Mouse (Mus musculus) erythroblast, adult 5-6 weeks (primary cell): ENCODE measurements around the gene Cyp3a25. TPM values are rescaled to one million over a fixed set of nuclear protein-coding genes. Genes with fewer than 3 reads are reported as not detected.
"Not testable (repeated sequence)": the region's sequence is repeated elsewhere in the genome, so short reads cannot be mapped to it uniquely, and the experiment has no call there.

Experiments
- ATAC-seq: replicated peaks from 2 replicates; pipeline ENCODE4 v1.8.0; 2016; ENCODE audit warnings: moderate number of reproducible peaks, mild to moderate bottlenecking, moderate TSS enrichment, inconsistent platforms; ENCODE audit not compliant: poor library complexity, low FRiP score, severe bottlenecking
- total RNA-seq, 2 experiments: library from RNA; stranded (forward) in 1 of 2; stranded (reverse) in 1 of 2; fragments of 150-400 nt in 1 of 2; fragments of 200-764, 138-1000 nt in 1 of 2; gene quantifications; 2 replicates each; pipeline versions ENCODE4 v1.2.3 to v1.2.4; 2015 to 2017; ENCODE audit warnings: low replicate concordance in 2 of 2

Cyp3a25 gene
- total RNA-seq (2015; ENCODE audit: low replicate concordance): not detected in 2 replicates
- not detected in 2 replicates for total RNA-seq (2017; ENCODE audit: low replicate concordance)

DNA sequence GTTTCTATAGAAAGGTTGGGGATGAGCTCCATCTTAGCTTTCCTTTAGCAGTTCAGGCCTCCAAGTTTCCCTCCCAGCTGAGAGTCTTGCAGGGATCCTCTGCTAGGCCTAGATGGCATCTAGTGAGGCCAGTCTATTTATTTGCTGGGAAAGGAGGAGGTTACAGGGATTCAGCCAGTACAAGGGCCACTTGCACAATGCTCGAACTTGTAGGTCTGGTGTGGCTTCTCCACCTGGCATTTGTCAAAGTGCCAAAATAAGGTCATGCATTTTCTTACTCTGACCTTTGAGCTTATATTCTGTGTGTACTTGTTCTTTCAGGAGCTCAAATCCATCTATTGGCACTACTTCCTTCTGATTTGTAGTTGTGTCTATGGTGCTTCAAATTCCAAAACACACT, at the start of gene Cyp3a25:
Cyp3a25 (minus strand) TSS at position 110 of the 400 bp plus-strand sequence.
- ATAC-seq: not testable (repeated sequence)

DNA sequence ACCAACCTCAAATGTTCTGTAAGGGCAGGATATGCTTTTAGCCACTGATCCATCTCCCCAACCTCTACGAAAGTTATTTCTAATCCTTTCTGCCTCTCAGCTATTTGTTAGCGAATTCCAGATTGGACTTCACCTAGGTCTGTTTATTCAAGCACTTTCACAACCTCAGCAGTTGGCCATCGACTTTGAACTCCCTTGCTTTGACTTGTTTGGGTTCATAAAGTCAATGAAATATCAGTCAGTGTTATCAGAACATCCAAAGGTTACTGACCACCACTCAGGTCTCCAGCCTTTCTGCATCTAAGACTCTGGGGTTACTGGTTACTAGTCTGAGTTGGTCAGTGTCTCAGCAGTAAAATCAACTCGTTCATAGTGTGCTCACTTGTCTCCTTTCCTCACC, 11.7 kb upstream of the Cyp3a25 start:
- ATAC-seq: no peak

DNA sequence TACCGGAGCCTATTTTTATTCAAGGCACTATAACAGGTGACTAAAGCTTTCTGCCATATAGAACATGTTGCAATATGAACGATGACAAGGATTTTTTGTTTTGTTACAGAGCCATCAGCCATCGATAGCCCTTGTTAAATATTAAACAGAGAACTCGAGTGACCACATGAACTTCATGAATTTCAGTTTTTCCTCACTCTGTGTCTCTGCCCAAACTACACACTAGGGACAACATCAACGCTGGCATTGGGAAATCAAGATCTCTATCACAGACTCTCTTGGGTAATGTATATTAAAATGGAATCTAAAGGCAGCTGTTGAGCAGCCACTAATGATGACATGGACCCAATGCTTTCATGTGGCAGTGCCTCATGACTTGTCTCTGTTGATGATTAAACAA, 8.9 kb upstream of the Cyp3a25 start:
- no peak for ATAC-seq

DNA sequence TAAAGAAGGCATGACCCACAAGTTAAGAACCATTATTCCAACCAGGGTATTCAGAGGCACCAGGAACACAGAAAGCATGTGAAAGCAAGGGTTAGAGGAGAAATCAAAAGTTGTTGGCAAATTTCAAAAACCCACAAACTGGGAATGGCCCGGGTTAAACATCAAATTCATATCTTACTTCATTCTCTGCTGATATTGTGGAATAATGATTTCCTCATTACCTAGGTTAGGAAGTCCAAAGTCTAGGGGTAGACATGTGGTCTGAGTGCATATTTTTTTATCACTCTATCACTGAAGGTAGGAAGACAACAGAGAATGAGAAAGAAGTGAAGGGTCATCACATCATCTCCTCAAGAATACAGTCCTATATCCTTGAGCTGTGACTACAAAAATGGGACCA, 1.8 kb upstream of the Cyp3a25 start:
- ATAC-seq: no peak

DNA sequence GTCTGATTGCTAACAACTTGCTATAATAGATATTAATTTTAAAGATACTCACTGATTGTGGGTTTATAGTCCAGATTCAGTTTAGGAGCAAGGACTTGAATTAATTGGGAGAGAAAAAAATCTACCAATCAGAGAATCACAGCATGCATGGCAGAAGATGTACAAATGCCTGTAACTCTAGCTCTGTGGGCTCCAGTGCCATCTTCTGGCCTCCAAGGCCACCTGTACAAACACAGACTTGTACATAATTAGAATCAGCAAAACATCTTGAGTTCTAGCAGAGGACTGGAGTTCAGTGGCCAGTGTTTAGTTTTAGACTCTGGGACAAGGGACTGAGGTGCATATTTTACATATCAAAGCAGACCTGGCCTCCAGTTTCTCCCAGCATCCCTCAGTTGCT, 42.3 kb downstream of the Cyp3a25 start:
- ATAC-seq: no peak

Other genes with a start within 250 kb of the Cyp3a25 start
- gene Cyp3a44, start 203.7 kb downstream of the Cyp3a25 start, total RNA-seq (2015; ENCODE audit: low replicate concordance): not detected in 2 replicates
- not detected in 2 replicates for gene Cyp3a44, start 203.7 kb downstream of the Cyp3a25 start, total RNA-seq (2017; ENCODE audit: low replicate concordance)
- not detected in 2 replicates for gene Cyp3a11, start 129.7 kb downstream of the Cyp3a25 start, total RNA-seq (2015; ENCODE audit: low replicate concordance)
- gene Cyp3a11, start 129.7 kb downstream of the Cyp3a25 start, total RNA-seq (2017; ENCODE audit: low replicate concordance): 0.43 TPM in 1 of 2 replicates, not detected in the other
- not detected in 2 replicates for gene Cyp3a59, start 69.6 kb upstream of the Cyp3a25 start, total RNA-seq (2015; ENCODE audit: low replicate concordance)
- not detected in 2 replicates for gene Cyp3a59, start 69.6 kb upstream of the Cyp3a25 start, total RNA-seq (2017; ENCODE audit: low replicate concordance)
- not detected in 2 replicates for gene Gm5565, start 150.9 kb upstream of the Cyp3a25 start, total RNA-seq (2015; ENCODE audit: low replicate concordance)
- gene Gm5565, start 150.9 kb upstream of the Cyp3a25 start, total RNA-seq (2017; ENCODE audit: low replicate concordance): not detected in 2 replicates
- gene Gm6309, start 161.1 kb upstream of the Cyp3a25 start, total RNA-seq (2015; ENCODE audit: low replicate concordance): not detected in 2 replicates
- gene Gm6309, start 161.1 kb upstream of the Cyp3a25 start, total RNA-seq (2017; ENCODE audit: low replicate concordance): not detected in 2 replicates
- gene 1700001J03Rik, start 175.7 kb upstream of the Cyp3a25 start, total RNA-seq (2015; ENCODE audit: low replicate concordance): not detected in 2 replicates
- not detected in 2 replicates for gene 1700001J03Rik, start 175.7 kb upstream of the Cyp3a25 start, total RNA-seq (2017; ENCODE audit: low replicate concordance)
- 9.0 and 13.6 TPM in 2 replicates for gene Rnf6, start 211.9 kb upstream of the Cyp3a25 start, total RNA-seq (2015; ENCODE audit: low replicate concordance)
- gene Rnf6, start 211.9 kb upstream of the Cyp3a25 start, total RNA-seq (2017; ENCODE audit: low replicate concordance): 25.9 and 26.5 TPM in 2 replicates
- 39.6 and 51.6 TPM in 2 replicates for gene Cdk8, start 221.6 kb upstream of the Cyp3a25 start, total RNA-seq (2015; ENCODE audit: low replicate concordance)
- gene Cdk8, start 221.6 kb upstream of the Cyp3a25 start, total RNA-seq (2017; ENCODE audit: low replicate concordance): 50.6 and 66.1 TPM in 2 replicates